Mouse (Mus musculus) midbrain, postnatal 0 days (tissue): ENCODE measurements around the gene Adgrg1. TPM values are rescaled to one million over a fixed set of nuclear protein-coding genes. Genes with fewer than 3 reads are reported as not detected.

Experiments used
- ATAC-seq: fragments of 200-750 bp; cut with Nextera tagmentation; 2 replicates; pipeline ENCODE4 v1.8.0; 2017; ENCODE audit warnings: moderate number of reproducible peaks, mild to moderate bottlenecking, moderate TSS enrichment, moderate library complexity; ENCODE audit not compliant: low FRiP score
- DNase-seq: peaks from one replicate; pipeline ENCODE4 v3.0.0-alpha.2; 2015; ENCODE audit warnings: low spot score
- H3K27ac ChIP-seq: fragments of 300-500 bp; sonication (generic); 2 replicates; pipeline ENCODE4 v1.5.1; 2014; ENCODE audit warnings: low read depth, mild to moderate bottlenecking, low read length, mixed read lengths
- H3K27me3 ChIP-seq: fragments of 300-500 bp; sonication (generic); 2 replicates; pipeline ENCODE4 v1.6.1; 2014; ENCODE audit warnings: low read length, control low read depth, mixed read lengths; ENCODE audit not compliant: insufficient read depth
- H3K36me3 ChIP-seq: fragments of 300-500 bp; sonication (generic); 2 replicates; pipeline ENCODE4 v1.6.1; 2014; ENCODE audit warnings: low read length, control low read depth, mixed read lengths; ENCODE audit not compliant: insufficient read depth
- H3K4me1 ChIP-seq: fragments of 300-500 bp; sonication (generic); 2 replicates; pipeline ENCODE4 v1.6.1; 2014; ENCODE audit warnings: mild to moderate bottlenecking, control low read depth, antibody characterized with exemption, low read length, mixed read lengths; ENCODE audit not compliant: insufficient read depth
- H3K4me2 ChIP-seq: fragments of 300-500 bp; sonication (generic); 2 replicates; pipeline ENCODE4 v1.6.1; 2014; ENCODE audit warnings: low read depth, mild to moderate bottlenecking, low read length, mixed read lengths; ENCODE audit not compliant: poor library complexity, severe bottlenecking
- H3K4me3 ChIP-seq: fragments of 300-500 bp; sonication (generic); 2 replicates; pipeline ENCODE4 v1.5.1; 2014; ENCODE audit warnings: low read depth, mild to moderate bottlenecking, low read length, moderate library complexity
- H3K9ac ChIP-seq: fragments of 300-500 bp; sonication (generic); replicated peaks from 2 replicates; pipeline ENCODE4 v1.6.1; 2014; ENCODE audit warnings: mild to moderate bottlenecking, low read length, moderate library complexity, mixed read lengths; ENCODE audit not compliant: poor library complexity, severe bottlenecking
- H3K9me3 ChIP-seq: fragments of 300-500 bp; sonication (generic); 2 replicates; pipeline ENCODE4 v1.6.1; 2016; ENCODE audit warnings: low read length, control low read depth
- CTCF ChIP-seq: IDR thresholded peaks from 2 replicates; pipeline ENCODE4 v1.5.1; 2016; ENCODE audit warnings: antibody characterized with exemption, mild to moderate bottlenecking
- WGBS: fragments of 180-500 bp; shearing (Covaris S2); extraction: QIAGEN DNeasy Blood & Tissue Kit; methylation state at CpG from one replicate; pipeline ENCODE4 v1.1.7; 2014; 5-methylcytosine and 5-hydroxymethylcytosine counted together
- polyA plus RNA-seq: library from polyadenylated mRNA; unstranded; fragments of >200 nt; fragmentation: Nextera tagmentation; extraction: Ambion mirVana; gene quantifications from 2 replicates; pipeline ENCODE4 v1.2.1, GENCODE M21; 2015
- total RNA-seq: library from RNA; depleted of rRNA; stranded (reverse); fragments of >200 nt; gene quantifications from 2 replicates; pipeline ENCODE4 v1.2.3, GENCODE M21; 2014

The Adgrg1 gene
- total and polyA plus RNA-seq, 2 experiments from 2014 or later, result 114 to 247 TPM

- H3K4me2 ChIP-seq, result no peak overlapping the region
- no peaks in the 10 kb centered on the region for H3K4me1 ChIP-seq
- WGBS, result 67% methylated on average over 7 of the region's 7 CpGs
- H3K9me3 ChIP-seq, result no peaks in the 10 kb centered on the region
- no peak; the same call in 1 of the 2 replicates for ATAC-seq
- DNase-seq, result peak; percentile 58
- H3K27ac ChIP-seq, result no peak overlapping the region
- no peaks in the 10 kb centered on the region for H3K36me3 ChIP-seq
- no peak for TF ChIP-seq CTCF
- H3K27me3 ChIP-seq, result no peaks in the 10 kb centered on the region
- H3K9ac ChIP-seq, result no peak overlapping the region
- no peak overlapping the region for H3K4me3 ChIP-seq
These were observed 20.2 kb upstream of the Adgrg1 start for GRCm38 (mm10) chr8:94954368-94954737.

- Histone ChIP-seq H3K4me1 (no peaks in the 10 kb centered on the region), H3K9me3 (no peaks in the 10 kb centered on the region), H3K9ac (no peak overlapping the region), H3K4me2 (no peak overlapping the region), H3K4me3 (no peak overlapping the region), H3K27me3 (no peaks in the 10 kb centered on the region), H3K36me3 (no peaks in the 10 kb centered on the region), H3K27ac (no peak overlapping the region)
- WGBS, result 36% methylated on average over 9 of the region's 9 CpGs
- ATAC-seq (no peak), DNase-seq (peak; percentile 75)
- peak; percentile 71 for TF ChIP-seq CTCF
These were observed 19.4 kb upstream of the Adgrg1 start for GRCm38 (mm10) chr8:94954921-94955758.

- Histone ChIP-seq H3K27ac (no peak overlapping the region), H3K4me2 (no peak overlapping the region), H3K36me3 (no peaks in the 10 kb centered on the region), H3K4me1 (no peaks in the 10 kb centered on the region), H3K4me3 (no peak overlapping the region), H3K9me3 (no peaks in the 10 kb centered on the region), H3K27me3 (no peaks in the 10 kb centered on the region), H3K9ac (no peak overlapping the region)
- no peak for ATAC-seq
- TF ChIP-seq CTCF, result no peak
- DNase-seq, result no peak
- WGBS, result 87% methylated on average over 1 of the region's 1 CpGs
These were observed 18.4 kb upstream of the Adgrg1 start for GRCm38 (mm10) chr8:94956078-94956574.

GRCm38 (mm10) chr8:94962201-94962600 is 12.3 kb upstream of the Adgrg1 start:
- no peaks in the 10 kb centered on the region for H3K4me1 ChIP-seq
- H3K27ac ChIP-seq, result no peak overlapping the region
- no peaks in the 10 kb centered on the region for H3K9me3 ChIP-seq
- no peaks in the 10 kb centered on the region for H3K36me3 ChIP-seq
- no peak overlapping the region for H3K9ac ChIP-seq
- no peak overlapping the region for H3K4me2 ChIP-seq
- no peaks in the 10 kb centered on the region for H3K27me3 ChIP-seq
- 81% methylated on average over 1 of the region's 1 CpGs for WGBS
- ATAC-seq (no peak), DNase-seq (no peak)
- no peak overlapping the region for H3K4me3 ChIP-seq
- TF ChIP-seq CTCF, result no peak

- no peak overlapping the region for H3K9ac ChIP-seq
- H3K27ac ChIP-seq, result no peak overlapping the region
- no peak overlapping the region for H3K4me2 ChIP-seq
- ATAC-seq (no peak), DNase-seq (no peak)
- 62% methylated on average over 10 of the region's 10 CpGs for WGBS
- no peaks in the 10 kb centered on the region for H3K36me3 ChIP-seq
- H3K9me3 ChIP-seq, result no peaks in the 10 kb centered on the region
- H3K4me3 ChIP-seq, result no peak overlapping the region
- no peaks in the 10 kb centered on the region for H3K4me1 ChIP-seq
- no peaks in the 10 kb centered on the region for H3K27me3 ChIP-seq
- no peak for TF ChIP-seq CTCF
These were observed 9.7 kb upstream of the Adgrg1 start for GRCm38 (mm10) chr8:94964828-94965227.

GRCm38 (mm10) chr8:94966578-94966977 is 8.0 kb upstream of the Adgrg1 start:
- no peak overlapping the region for H3K9ac ChIP-seq
- no peak overlapping the region for H3K4me3 ChIP-seq
- no peak for ATAC-seq
- no peak overlapping the region for H3K27ac ChIP-seq
- 14% methylated on average over 7 of the region's 7 CpGs for WGBS
- no peak overlapping the region for H3K4me2 ChIP-seq
- peak; percentile 78 for DNase-seq
- H3K36me3 ChIP-seq, result no peaks in the 10 kb centered on the region
- TF ChIP-seq CTCF, result peak; percentile 87
- H3K4me1 ChIP-seq, result no peaks in the 10 kb centered on the region
- H3K9me3 ChIP-seq, result no peaks in the 10 kb centered on the region
- H3K27me3 ChIP-seq, result no peaks in the 10 kb centered on the region
